Mouse (Mus musculus) forebrain, embryonic 13.5 days (tissue): ENCODE data around the gene Adgrd1. TPM values are rescaled to one million over a fixed set of nuclear protein-coding genes. Genes with fewer than 3 reads are reported as not detected.

Experiments used
- ATAC-seq: fragments of 200-750 bp; cut with Nextera tagmentation; 2 replicates; pipeline ENCODE4 v1.8.0; 2017
- H3K27ac ChIP-seq: fragments of 300-500 bp; sonication (generic); 2 replicates; pipeline ENCODE4 v1.5.1; 2015; ENCODE audit warnings: inconsistent platforms, mild to moderate bottlenecking, moderate library complexity
- H3K27me3 ChIP-seq: fragments of 300-500 bp; sonication (generic); 2 replicates; pipeline ENCODE4 v1.6.1; 2015; ENCODE audit warnings: mild to moderate bottlenecking, inconsistent platforms
- H3K36me3 ChIP-seq: fragments of 300-500 bp; sonication (generic); 2 replicates; pipeline ENCODE4 v1.6.1; 2015; ENCODE audit warnings: mild to moderate bottlenecking, inconsistent platforms; ENCODE audit not compliant: poor library complexity, severe bottlenecking
- H3K4me1 ChIP-seq: fragments of 300-500 bp; sonication (generic); 2 replicates; pipeline ENCODE4 v1.6.1; 2015; ENCODE audit warnings: inconsistent platforms
- H3K4me2 ChIP-seq: fragments of 300-500 bp; sonication (generic); 2 replicates; pipeline ENCODE4 v1.6.1; 2015; ENCODE audit warnings: inconsistent platforms, mild to moderate bottlenecking, moderate library complexity
- H3K4me3 ChIP-seq: fragments of 300-500 bp; sonication (generic); 2 replicates; pipeline ENCODE4 v1.5.1; 2015; ENCODE audit warnings: mild to moderate bottlenecking, inconsistent platforms
- H3K9ac ChIP-seq: fragments of 300-500 bp; sonication (generic); 2 replicates; pipeline ENCODE4 v1.6.1; 2015; ENCODE audit warnings: mild to moderate bottlenecking, inconsistent platforms
- H3K9me3 ChIP-seq: fragments of 300-500 bp; sonication (generic); replicated peaks from 2 replicates; pipeline ENCODE4 v1.6.1; 2016; ENCODE audit warnings: inconsistent platforms
- WGBS: fragments of 180-500 bp; shearing (Covaris S2); methylation state at CpG from one replicate; pipeline ENCODE4 v1.1.7; 2015; 5-methylcytosine and 5-hydroxymethylcytosine counted together
- polyA plus RNA-seq: library from polyadenylated mRNA; unstranded; fragments of >200 nt; fragmentation: Nextera tagmentation; extraction: Ambion mirVana; gene quantifications from 2 replicates; pipeline ENCODE4 v1.2.1, GENCODE M21; 2015

The Adgrd1 gene
- polyA plus RNA-seq, 1 experiment from 2014 or later = 0.09 TPM

- Histone ChIP-seq H3K4me1 (no peaks in the 10 kb centered on the region), H3K27ac (peak overlapping the region; percentile 14; the same call in 1 of the 2 replicates), H3K9ac (no peak overlapping the region), H3K27me3 (no peaks in the 10 kb centered on the region), H3K9me3 (no peaks in the 10 kb centered on the region), H3K4me3 (no peak overlapping the region), H3K4me2 (no peak overlapping the region), H3K36me3 (no peaks in the 10 kb centered on the region)
- no peak for ATAC-seq
- WGBS = 78% methylated on average over 15 of the region's 15 CpGs
Observed at GRCm38 (mm10) chr5:129138576-129138975, 42.0 kb downstream of the Adgrd1 start.

- 0 out of 2 replicates have a peak, but pooled peaks cover 3% of the 10 kb centered on the region for H3K4me1 ChIP-seq
- ATAC-seq = no peak
- 72% methylated on average over 5 of the region's 5 CpGs for WGBS
Observed at GRCm38 (mm10) chr5:129142801-129143200, 46.3 kb downstream of the Adgrd1 start.

DNA sequence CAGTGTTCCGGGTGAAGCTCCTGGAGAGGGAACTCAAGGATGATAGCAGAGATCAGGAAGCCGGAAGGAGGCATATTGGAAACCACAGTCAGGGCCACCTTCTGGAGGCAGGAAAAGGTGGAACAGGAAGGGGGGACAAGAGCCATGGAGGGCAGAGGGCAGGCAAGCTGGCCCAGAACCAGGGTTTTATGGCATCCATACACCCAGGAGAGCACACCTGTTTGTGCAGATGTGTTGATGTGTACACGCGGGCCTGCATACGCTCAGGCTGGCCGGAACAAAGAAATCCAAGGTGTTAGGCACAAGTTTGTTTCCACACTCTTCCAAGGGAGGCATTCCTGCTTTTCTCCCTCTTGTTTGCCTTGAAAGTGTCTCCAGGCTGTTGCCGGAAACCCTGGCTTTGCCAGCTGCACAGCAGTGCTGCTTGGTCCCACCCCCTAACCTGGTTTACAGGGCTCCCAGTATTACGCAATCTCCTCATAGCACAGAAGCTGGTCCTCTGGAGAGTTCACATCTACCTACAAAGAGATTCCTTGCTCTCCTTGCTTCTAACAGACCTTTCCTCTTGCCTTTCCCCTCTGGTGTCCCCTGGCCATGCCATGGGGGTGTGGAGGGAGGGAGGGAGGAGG, 48.9 kb downstream of the Adgrd1 start:
- Histone ChIP-seq H3K9ac (no peak overlapping the region), H3K27me3 (no peaks in the 10 kb centered on the region), H3K36me3 (no peaks in the 10 kb centered on the region), H3K9me3 (no peaks in the 10 kb centered on the region), H3K4me2 (no peak overlapping the region), H3K4me3 (no peak overlapping the region), H3K27ac (no peak overlapping the region), H3K4me1 (0 out of 2 replicates have a peak, but pooled peaks cover 3% of the 10 kb centered on the region)
- no peak for ATAC-seq
- WGBS = 78% methylated on average over 8 of the region's 8 CpGs

More at GRCm38 (mm10) chr5:129142801-129143200, 46.3 kb downstream of the Adgrd1 start:
- Histone ChIP-seq H3K36me3 (no peaks in the 10 kb centered on the region), H3K27me3 (no peaks in the 10 kb centered on the region), H3K4me2 (no peak overlapping the region), H3K27ac (no peak overlapping the region), H3K4me3 (no peak overlapping the region), H3K9ac (no peak overlapping the region), H3K9me3 (no peaks in the 10 kb centered on the region)

DNA sequence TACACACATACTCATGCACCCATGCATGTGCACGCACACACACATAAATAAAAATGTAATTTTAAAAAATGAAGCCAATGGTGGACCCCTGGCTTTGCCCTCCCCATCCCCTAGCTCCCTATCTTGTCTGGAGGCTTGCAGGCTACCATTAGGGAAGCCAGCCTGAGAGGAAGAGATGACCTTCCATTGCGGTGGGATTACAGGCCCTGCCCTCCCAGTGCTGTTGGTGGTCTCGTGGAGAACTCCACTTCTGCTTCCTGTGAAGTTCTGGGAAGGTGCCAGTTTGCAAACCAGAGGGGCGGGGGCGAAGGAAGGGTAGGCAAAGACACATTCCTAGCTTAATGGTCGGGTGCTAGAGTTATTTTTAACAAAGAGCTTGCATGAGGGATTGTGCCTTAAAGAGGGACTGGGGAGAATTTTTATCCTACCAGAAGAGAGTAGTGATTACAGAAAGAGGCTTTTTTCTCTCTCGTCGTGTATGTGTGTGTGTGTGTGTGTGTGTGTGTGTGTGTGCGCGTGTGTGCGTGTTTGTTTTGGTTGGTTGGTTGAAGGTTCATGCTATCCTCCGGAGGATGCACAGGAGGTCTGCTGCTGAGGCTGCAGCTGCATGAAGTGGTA, 50.5 kb downstream of the Adgrd1 start:
- 75% methylated on average over 12 of the region's 12 CpGs for WGBS
- H3K36me3 ChIP-seq = no peaks in the 10 kb centered on the region
- H3K9me3 ChIP-seq = no peaks in the 10 kb centered on the region
- H3K4me3 ChIP-seq = no peak overlapping the region
- no peaks in the 10 kb centered on the region for H3K27me3 ChIP-seq
- H3K27ac ChIP-seq = no peak overlapping the region
- H3K4me2 ChIP-seq = no peak overlapping the region
- no peak overlapping the region for H3K9ac ChIP-seq
- peaks cover 14% of the 10 kb centered on the region; the same call in 1 of the 2 replicates for H3K4me1 ChIP-seq
- ATAC-seq = no peak

DNA sequence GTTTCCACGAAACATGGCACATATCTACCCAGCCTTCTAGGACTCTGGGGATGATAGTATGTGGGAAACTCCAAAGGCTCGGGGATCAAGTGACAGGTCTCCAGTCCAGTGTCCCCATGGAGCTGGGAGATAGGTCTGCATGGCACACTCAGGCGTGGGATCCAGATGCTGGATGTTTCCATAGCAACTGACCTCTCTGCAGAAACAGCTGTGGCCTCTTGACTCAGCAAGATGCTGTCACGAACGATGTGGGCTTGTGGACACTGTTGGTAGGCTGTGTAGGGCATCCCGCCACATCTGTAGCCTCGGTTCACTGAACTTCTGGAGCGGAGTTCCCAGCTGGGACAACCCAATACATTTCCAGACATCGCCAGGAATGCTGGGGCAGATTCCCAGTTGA, 51.9 kb downstream of the Adgrd1 start:
- H3K4me2 ChIP-seq = no peak overlapping the region
- H3K4me1 ChIP-seq = peaks cover 14% of the 10 kb centered on the region; the same call in 1 of the 2 replicates
- no peak overlapping the region for H3K27ac ChIP-seq
- H3K36me3 ChIP-seq = no peaks in the 10 kb centered on the region
- no peak for ATAC-seq
- H3K9ac ChIP-seq = no peak overlapping the region
- 0 out of 2 replicates have a peak, but pooled peaks cover 1% of the 10 kb centered on the region for H3K27me3 ChIP-seq
- no peaks in the 10 kb centered on the region for H3K9me3 ChIP-seq
- no peak overlapping the region for H3K4me3 ChIP-seq
- 79% methylated on average over 9 of the region's 9 CpGs for WGBS

GRCm38 (mm10) chr5:129155023-129155901, 58.7 kb downstream of the Adgrd1 start:
- peak overlapping the region; percentile 41 for H3K4me2 ChIP-seq
- WGBS = 59% methylated on average over 14 of the region's 14 CpGs
- peak overlapping the region; percentile 27; the same call in 1 of the 2 replicates for H3K9ac ChIP-seq
- H3K4me3 ChIP-seq = no peak overlapping the region
- H3K27ac ChIP-seq = peak overlapping the region; percentile 80
- 0 out of 2 replicates have a peak, but pooled peaks cover 7% of the 10 kb centered on the region for H3K27me3 ChIP-seq
- H3K9me3 ChIP-seq = no peaks in the 10 kb centered on the region
- no peaks in the 10 kb centered on the region for H3K36me3 ChIP-seq
- H3K4me1 ChIP-seq = peaks cover 34% of the 10 kb centered on the region
- ATAC-seq = peak; percentile 10; the same call in 1 of the 2 replicates

- H3K27me3 ChIP-seq = 0 out of 2 replicates have a peak, but pooled peaks cover 7% of the 10 kb centered on the region
- peak overlapping the region; percentile 27; the same call in 1 of the 2 replicates for H3K9ac ChIP-seq
- H3K36me3 ChIP-seq = no peaks in the 10 kb centered on the region
- H3K27ac ChIP-seq = peak overlapping the region; percentile 80
- H3K4me3 ChIP-seq = no peak overlapping the region
- H3K4me1 ChIP-seq = peaks cover 34% of the 10 kb centered on the region
- H3K9me3 ChIP-seq = no peaks in the 10 kb centered on the region
- WGBS = 0% methylated on average over 9 of the region's 9 CpGs
- peak; percentile 72 for ATAC-seq
- H3K4me2 ChIP-seq = peak overlapping the region; percentile 41
Observed at GRCm38 (mm10) chr5:129155902-129156311, 59.4 kb downstream of the Adgrd1 start.

GRCm38 (mm10) chr5:129161372-129162051, 65.0 kb downstream of the Adgrd1 start:
- H3K4me1 ChIP-seq = peaks cover 9% of the 10 kb centered on the region
- no peaks in the 10 kb centered on the region for H3K27me3 ChIP-seq
- H3K4me2 ChIP-seq = no peak overlapping the region
- ATAC-seq = no peak
- H3K9me3 ChIP-seq = no peaks in the 10 kb centered on the region
- WGBS = 87% methylated on average over 11 of the region's 11 CpGs
- no peak overlapping the region for H3K4me3 ChIP-seq
- no peak overlapping the region for H3K27ac ChIP-seq
- no peak overlapping the region for H3K9ac ChIP-seq
- no peaks in the 10 kb centered on the region for H3K36me3 ChIP-seq

DNA sequence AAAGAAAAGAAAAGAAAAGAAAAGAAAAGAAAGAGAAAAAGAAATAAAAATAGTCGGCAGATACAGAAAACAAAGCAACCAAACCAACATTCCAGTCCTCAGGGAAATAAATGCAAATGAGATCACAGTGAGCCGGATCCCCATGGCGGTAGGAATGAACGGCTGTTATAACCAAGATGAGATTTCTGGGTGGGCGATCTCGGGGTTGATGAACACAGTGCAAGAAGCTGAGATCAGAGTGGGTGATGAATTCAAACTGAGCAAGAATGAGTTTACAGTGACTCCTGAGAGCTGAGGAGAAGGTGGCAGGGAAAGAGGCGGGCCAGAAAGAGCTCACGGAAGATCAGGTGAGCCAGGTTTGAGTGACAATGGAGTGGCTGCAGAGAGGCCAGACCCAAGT, 66.9 kb downstream of the Adgrd1 start:
- H3K36me3 ChIP-seq = no peaks in the 10 kb centered on the region
- no peak overlapping the region for H3K4me3 ChIP-seq
- H3K27ac ChIP-seq = no peak overlapping the region
- H3K9me3 ChIP-seq = no peaks in the 10 kb centered on the region
- WGBS = 70% methylated on average over 8 of the region's 8 CpGs
- ATAC-seq = no peak
- no peak overlapping the region for H3K9ac ChIP-seq
- no peak overlapping the region for H3K4me2 ChIP-seq
- no peaks in the 10 kb centered on the region; the same call in 1 of the 2 replicates for H3K4me1 ChIP-seq
- H3K27me3 ChIP-seq = no peaks in the 10 kb centered on the region

DNA sequence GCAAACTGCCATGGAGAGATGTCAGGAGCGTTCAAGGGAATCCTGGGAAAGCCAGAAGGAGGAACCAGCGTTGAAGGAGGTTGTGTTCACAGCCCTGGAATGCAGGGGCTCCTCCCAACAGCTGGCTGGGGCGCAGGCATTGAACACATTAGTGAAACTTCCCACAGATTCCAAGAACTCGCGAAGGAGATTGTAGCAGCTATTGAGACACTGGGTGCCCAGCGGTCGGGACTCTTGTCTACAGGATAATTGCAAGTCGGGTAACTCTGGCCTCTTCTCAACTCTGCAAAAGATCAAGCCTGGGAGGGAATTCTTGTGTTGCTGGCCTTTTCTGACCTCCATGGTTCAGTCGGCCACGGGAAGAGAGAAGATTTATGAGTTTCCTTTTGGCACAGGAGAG, 67.5 kb downstream of the Adgrd1 start:
- no peaks in the 10 kb centered on the region for H3K36me3 ChIP-seq
- no peak overlapping the region for H3K27ac ChIP-seq
- H3K4me3 ChIP-seq = no peak overlapping the region
- H3K4me2 ChIP-seq = no peak overlapping the region
- H3K9me3 ChIP-seq = no peaks in the 10 kb centered on the region
- no peaks in the 10 kb centered on the region for H3K27me3 ChIP-seq
- H3K4me1 ChIP-seq = peaks cover 1% of the 10 kb centered on the region; the same call in 1 of the 2 replicates
- no peak overlapping the region for H3K9ac ChIP-seq
- 55% methylated on average over 10 of the region's 10 CpGs for WGBS
- no peak for ATAC-seq

GRCm38 (mm10) chr5:129164911-129165584, 68.5 kb downstream of the Adgrd1 start:
- no peaks in the 10 kb centered on the region for H3K36me3 ChIP-seq
- H3K9ac ChIP-seq = no peak overlapping the region
- no peak for ATAC-seq
- H3K27me3 ChIP-seq = no peaks in the 10 kb centered on the region
- H3K27ac ChIP-seq = peak overlapping the region; percentile 48
- H3K4me3 ChIP-seq = no peak overlapping the region
- peaks cover 10% of the 10 kb centered on the region for H3K4me1 ChIP-seq
- H3K9me3 ChIP-seq = no peaks in the 10 kb centered on the region
- no peak overlapping the region for H3K4me2 ChIP-seq
- 91% methylated on average over 10 of the region's 10 CpGs for WGBS
